Mouse (Mus musculus): ENCODE measurements around the gene Kiss1.

DNA sequence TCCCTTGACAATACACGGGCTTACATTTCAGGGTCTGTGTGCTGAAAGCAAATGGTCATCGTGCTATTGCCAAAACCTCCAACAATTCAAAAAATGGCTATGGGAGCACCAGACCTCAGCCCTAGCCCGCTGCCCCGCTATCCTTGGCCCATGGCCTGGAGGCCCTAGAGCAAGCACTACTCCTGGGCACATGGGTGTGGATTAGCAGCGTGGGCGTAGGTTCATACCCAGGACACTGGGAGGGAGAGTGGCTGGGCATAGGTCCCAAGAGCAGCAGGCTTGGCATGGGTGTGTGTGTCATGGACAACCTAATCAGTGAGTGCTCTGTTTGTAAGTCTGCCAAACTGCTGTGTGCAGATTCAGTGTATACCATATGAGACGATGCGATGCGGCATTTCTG is 25.3 kb upstream of the Kiss1 start:
- no peak for TF ChIP-seq CTCF (IDR thresholded peaks at IDR 0.05; ENCODE audit: extremely low read depth, insufficient read length, insufficient replicate concordance, low read depth, low read length)
- no peak for TF ChIP-seq POLR2A (IDR thresholded peaks at IDR 0.05; ENCODE audit: low read depth, low read length)
